Mouse (Mus musculus) G1E (cell line): ENCODE results near the gene Tulp4. TPM values are rescaled to one million over a fixed set of nuclear protein-coding genes. Genes with fewer than 3 reads are reported as not detected.
"Not testable (repeated sequence)": the region's sequence is repeated elsewhere in the genome, so short reads cannot be mapped to it uniquely, and the experiment has no call there.

Experiments used
- ATAC-seq: 2 replicates; pipeline ENCODE4 v1.8.0; 2016; ENCODE audit warnings: mild to moderate bottlenecking; ENCODE audit not compliant: insufficient number of reproducible peaks, poor library complexity, low FRiP score, severe bottlenecking; ENCODE audit errors: extremely low read depth
- DNase-seq: peaks from one replicate; pipeline ENCODE4 v3.0.0; 2012; ENCODE audit warnings: low spot score
- H3K27me3 ChIP-seq: 2 replicates; pipeline ENCODE4 v1.6.1; 2012; ENCODE audit warnings: mild to moderate bottlenecking, low read length, inconsistent platforms; ENCODE audit not compliant: insufficient read depth
- H3K36me3 ChIP-seq: replicated peaks from 2 replicates; pipeline ENCODE3; 2012; ENCODE audit warnings: mild to moderate bottlenecking, inconsistent platforms
- H3K4me1 ChIP-seq: 2 replicates; pipeline ENCODE4 v1.6.1; 2012; ENCODE audit warnings: low read depth, low read length, inconsistent platforms, mixed read lengths; ENCODE audit not compliant: insufficient read depth
- H3K4me3 ChIP-seq: 2 replicates; pipeline ENCODE4 v1.5.1; 2012; ENCODE audit warnings: low read depth, mild to moderate bottlenecking, inconsistent platforms, low read length, moderate library complexity, mixed read lengths
- H3K9me3 ChIP-seq: replicated peaks from 2 replicates; pipeline ENCODE4 v1.6.1; 2012; ENCODE audit warnings: inconsistent platforms
- CTCF ChIP-seq: IDR thresholded peaks from 2 replicates; pipeline ENCODE4 v1.5.1; 2012; ENCODE audit warnings: low read depth, low read length, inconsistent platforms, mixed read lengths
- GATA1 ChIP-seq: IDR thresholded peaks from 2 replicates; pipeline ENCODE4 v1.6.1; 2012; ENCODE audit warnings: borderline replicate concordance, low read length, inconsistent platforms, mixed read lengths
- GATA2 ChIP-seq: IDR thresholded peaks from 2 replicates; pipeline ENCODE4 v1.6.1; 2012; ENCODE audit warnings: low read depth, low read length, inconsistent platforms, borderline replicate concordance
- POLR2AphosphoS5 ChIP-seq: IDR thresholded peaks from 2 replicates; pipeline ENCODE4 v1.6.1; 2012; ENCODE audit warnings: low read depth, low read length, inconsistent platforms; ENCODE audit not compliant: insufficient replicate concordance
- TAL1 ChIP-seq: conservative IDR thresholded peaks from 2 replicates; pipeline ENCODE4 v1.6.1; 2012; ENCODE audit warnings: low read depth, low read length, inconsistent platforms, mixed read lengths
- polyA plus RNA-seq: library from polyadenylated mRNA; stranded (reverse); fragments of >175 nt; gene quantifications from 2 replicates; pipeline ENCODE4 v1.2.3, GENCODE M21; 2012
- total RNA-seq, 2 experiments: library from RNA; stranded (forward) in 1 of 2; stranded (reverse) in 1 of 2; fragments of 200-1000 nt in 1 of 2; fragments of >200 nt in 1 of 2; fragmentation: Nextera tagmentation in 1 of 2; gene quantifications; 2 replicates each; pipeline ENCODE4 v1.2.3; 2014 to 2017

Tulp4 gene
- total and polyA plus RNA-seq, 3 experiments, result 19.3 to 61.2 (median 53.0) TPM

GRCm38 (mm10) chr17:6201522-6202250 is 95.4 kb downstream of the Tulp4 start:
- TF ChIP-seq GATA1, result no peak
- no peak for TF ChIP-seq TAL1
- no peak for TF ChIP-seq GATA2
- TF ChIP-seq CTCF, result no peak
- TF ChIP-seq POLR2AphosphoS5, result no peak
- ATAC-seq (no peak), DNase-seq (no peak)
- H3K9me3 ChIP-seq, result no peaks in the 10 kb centered on the region
- H3K27me3 ChIP-seq, result no peaks in the 10 kb centered on the region
- no peaks in the 10 kb centered on the region for H3K4me1 ChIP-seq
- H3K4me3 ChIP-seq, result no peak overlapping the region
- peaks cover 23% of the 10 kb centered on the region for H3K36me3 ChIP-seq

GRCm38 (mm10) chr17:6202389-6203110 is 96.3 kb downstream of the Tulp4 start:
- no peak for DNase-seq
- no peak for ATAC-seq

GRCm38 (mm10) chr17:6203126-6203525 is 96.9 kb downstream of the Tulp4 start:
- DNase-seq, result no peak
- Histone ChIP-seq H3K4me1 (no peaks in the 10 kb centered on the region), H3K36me3 (peaks cover 25% of the 10 kb centered on the region), H3K27me3 (no peaks in the 10 kb centered on the region), H3K4me3 (no peak overlapping the region), H3K9me3 (no peaks in the 10 kb centered on the region)
- no peak for ATAC-seq
- no peak for TF ChIP-seq GATA2

More at GRCm38 (mm10) chr17:6202389-6203110, 96.3 kb downstream of the Tulp4 start:
- Histone ChIP-seq H3K27me3 (no peaks in the 10 kb centered on the region), H3K9me3 (no peaks in the 10 kb centered on the region), H3K36me3 (peaks cover 25% of the 10 kb centered on the region), H3K4me3 (no peak overlapping the region), H3K4me1 (no peaks in the 10 kb centered on the region)
- no peak for TF ChIP-seq GATA2
- TF ChIP-seq POLR2AphosphoS5, result no peak
- no peak for TF ChIP-seq CTCF
- TF ChIP-seq GATA1, result no peak
- no peak for TF ChIP-seq TAL1

GRCm38 (mm10) chr17:6203795-6204194 is 97.6 kb downstream of the Tulp4 start:
- Histone ChIP-seq H3K9me3 (no peaks in the 10 kb centered on the region), H3K27me3 (no peaks in the 10 kb centered on the region), H3K4me1 (no peaks in the 10 kb centered on the region), H3K36me3 (peaks cover 22% of the 10 kb centered on the region), H3K4me3 (no peak overlapping the region)
- ATAC-seq, result no peak
- DNase-seq, result no peak
- TF ChIP-seq POLR2AphosphoS5 (no peak), GATA1 (no peak), TAL1 (no peak)

GRCm38 (mm10) chr17:6211721-6212120 is 105.5 kb downstream of the Tulp4 start:
- Histone ChIP-seq H3K4me1 (no peaks in the 10 kb centered on the region), H3K27me3 (no peaks in the 10 kb centered on the region; the same call in 1 of the 2 replicates), H3K4me3 (no peak overlapping the region), H3K9me3 (no peaks in the 10 kb centered on the region), H3K36me3 (peaks cover 37% of the 10 kb centered on the region)
- TF ChIP-seq GATA2 (no peak), CTCF (no peak), POLR2AphosphoS5 (no peak), TAL1 (no peak), GATA1 (no peak)
- no peak for DNase-seq
- no peak for ATAC-seq

- DNase-seq (no peak), ATAC-seq (no peak)
- Histone ChIP-seq H3K27me3 (no peaks in the 10 kb centered on the region), H3K9me3 (no peaks in the 10 kb centered on the region), H3K4me1 (no peaks in the 10 kb centered on the region), H3K4me3 (no peak overlapping the region), H3K36me3 (peaks cover 30% of the 10 kb centered on the region)
- TF ChIP-seq GATA2 (no peak), CTCF (no peak), GATA1 (no peak), TAL1 (no peak), POLR2AphosphoS5 (no peak)
These were observed 109.4 kb downstream of the Tulp4 start for GRCm38 (mm10) chr17:6215640-6216039.

- Histone ChIP-seq H3K9me3 (no peaks in the 10 kb centered on the region), H3K4me3 (no peak overlapping the region), H3K36me3 (peaks cover 30% of the 10 kb centered on the region), H3K27me3 (no peaks in the 10 kb centered on the region), H3K4me1 (no peaks in the 10 kb centered on the region)
- no peak for ATAC-seq
- DNase-seq, result no peak
- TF ChIP-seq CTCF, result no peak
- no peak for TF ChIP-seq POLR2AphosphoS5
- TF ChIP-seq GATA2, result no peak
- TF ChIP-seq TAL1, result no peak
- TF ChIP-seq GATA1, result no peak
These were observed 110.3 kb downstream of the Tulp4 start for GRCm38 (mm10) chr17:6216514-6216913.

- not testable (repeated sequence) for H3K9me3 ChIP-seq, H3K4me3 ChIP-seq, H3K27me3 ChIP-seq, H3K4me1 ChIP-seq, DNase-seq, H3K36me3 ChIP-seq, ATAC-seq
These were observed 126.4 kb downstream of the Tulp4 start for GRCm38 (mm10) chr17:6232633-6233032.

- H3K36me3 ChIP-seq, H3K27me3 ChIP-seq, H3K9me3 ChIP-seq, H3K4me3 ChIP-seq, DNase-seq, H3K4me1 ChIP-seq, ATAC-seq: not testable (repeated sequence)
These were observed 145.1 kb downstream of the Tulp4 start for GRCm38 (mm10) chr17:6251298-6251697.
